29 mouse cellular contexts compared by ENCODE assay signal in the genomic region with DNA sequence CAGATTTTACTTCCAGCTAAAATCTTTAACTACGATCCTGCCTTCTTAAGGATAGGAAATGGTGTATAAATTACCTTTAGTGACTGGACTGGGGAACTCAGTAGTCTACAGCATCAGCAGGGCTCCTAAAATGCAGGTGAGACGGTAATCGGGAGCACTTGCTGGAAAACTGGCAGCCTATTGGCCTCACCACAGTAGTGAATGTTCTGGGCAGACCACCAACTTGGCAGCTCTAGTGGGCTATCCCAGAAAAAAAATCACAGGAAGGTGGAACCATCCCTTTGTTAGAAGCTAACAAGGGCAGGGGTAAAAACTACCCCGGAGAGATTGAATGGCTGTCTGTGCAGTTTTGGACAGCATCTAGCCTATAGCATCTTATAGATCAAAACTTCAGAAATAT.
DNase-seq lines count a peak whose midpoint lies in the region; ATAC-seq and TF ChIP-seq lines count a peak whose summit lies in the region.
"Had no signal": no experiment of that assay in that cellular context is flagged by ENCODE, and none has a peak within 500 bp of the region (broad histone marks: within the 10 kb centered on the region; RNA-seq: fewer than 3 reads in every experiment).

No protein-coding gene starts in this region.

- no peaks in the 10 kb centered on the region for H3K27me3 ChIP-seq in heart, embryonic 12.5 days (replicated peaks)
- no peaks in the 10 kb centered on the region for H3K27me3 ChIP-seq in midbrain, postnatal 0 days (ENCODE audit: insufficient read depth, low read length)
- no peaks in the 10 kb centered on the region for H3K27me3 ChIP-seq in midbrain, embryonic 10.5 days (ENCODE audit: low read depth, poor library complexity, severe bottlenecking)
- H3K27me3 ChIP-seq: embryonic facial prominence, embryonic 13.5 days; forebrain, embryonic 12.5 days; heart, embryonic 13.5 days; hindbrain, embryonic 12.5 days; hindbrain, embryonic 15.5 days; intestine, embryonic 15.5 days had no signal

- peak; percentile 77 to 79 for DNase-seq in cerebellum, postnatal 10 days
- no peak for DNase-seq in cerebellum, adult 11 months
- DNase-seq in gastrocnemius, adult 18-20 months (ENCODE audit: low spot score), result peak; percentile 36
- no peak for DNase-seq in gastrocnemius, postnatal 4 days (ENCODE audit: low spot score in 2 of 2)
- DNase-seq in heart, adult 11 months, result peak; percentile 31
- peak; percentile 14 for DNase-seq in midbrain, postnatal 0 days (ENCODE audit: low spot score)
- DNase-seq in midbrain, embryonic 10.5 days (ENCODE audit: low spot score), result no peak
- DNase-seq: adrenal gland, postnatal 10 days; adrenal gland, postnatal 36 days; cerebellum, adult 18-20 months; cerebellum, adult 9-10 months; cerebellum, postnatal 36 days; embryo, embryonic 11 days; forebrain, postnatal 0 days; heart, adult 18-20 months; heart, postnatal 14 days; heart, postnatal 4 days; kidney, adult 11 months; kidney, adult 8-10 months had no signal

- 88% methylated on average over 4 of the region's 4 CpGs for WGBS in heart, embryonic 12.5 days
- WGBS in midbrain, postnatal 0 days, result 82% methylated on average over 4 of the region's 4 CpGs
- WGBS in midbrain, embryonic 10.5 days, result 92% methylated on average over 4 of the region's 4 CpGs

- H3K4me2 ChIP-seq in heart, embryonic 12.5 days, result no peak overlapping the region
- H3K4me2 ChIP-seq in midbrain, postnatal 0 days (ENCODE audit: low read depth, low read length, poor library complexity, severe bottlenecking), result no peak overlapping the region
- H3K4me2 ChIP-seq: embryonic facial prominence, embryonic 13.5 days; forebrain, embryonic 12.5 days; heart, embryonic 13.5 days; hindbrain, embryonic 12.5 days; hindbrain, embryonic 15.5 days; intestine, embryonic 15.5 days had no signal

- no peak for TF ChIP-seq CTCF in midbrain, postnatal 0 days (IDR thresholded peaks at IDR 0.05)

- H3K36me3 ChIP-seq in heart, embryonic 12.5 days, result no peaks in the 10 kb centered on the region
- H3K36me3 ChIP-seq in midbrain, postnatal 0 days (ENCODE audit: insufficient read depth, low read length), result no peaks in the 10 kb centered on the region
- no peaks in the 10 kb centered on the region for H3K36me3 ChIP-seq in midbrain, embryonic 10.5 days
- H3K36me3 ChIP-seq: embryonic facial prominence, embryonic 10.5 days; embryonic facial prominence, embryonic 13.5 days; forebrain, embryonic 12.5 days; heart, embryonic 13.5 days; hindbrain, embryonic 12.5 days; hindbrain, embryonic 15.5 days; intestine, embryonic 15.5 days had no signal

- H3K27ac ChIP-seq in heart, embryonic 12.5 days (ENCODE audit: poor library complexity, severe bottlenecking), result no peak overlapping the region
- no peak overlapping the region for H3K27ac ChIP-seq in midbrain, postnatal 0 days (ENCODE audit: low read depth, low read length)
- H3K27ac ChIP-seq in midbrain, embryonic 10.5 days (replicated peaks), result no peak overlapping the region
- H3K27ac ChIP-seq: embryonic facial prominence, embryonic 10.5 days; embryonic facial prominence, embryonic 13.5 days; forebrain, embryonic 12.5 days; heart, embryonic 13.5 days; hindbrain, embryonic 12.5 days; hindbrain, embryonic 15.5 days; intestine, embryonic 15.5 days had no signal

- H3K4me1 ChIP-seq in heart, embryonic 12.5 days (replicated peaks), result no peaks in the 10 kb centered on the region
- no peaks in the 10 kb centered on the region for H3K4me1 ChIP-seq in midbrain, postnatal 0 days (ENCODE audit: insufficient read depth, low read length)
- H3K4me1 ChIP-seq in midbrain, embryonic 10.5 days, result no peaks in the 10 kb centered on the region
- H3K4me1 ChIP-seq: embryonic facial prominence, embryonic 10.5 days; embryonic facial prominence, embryonic 13.5 days; forebrain, embryonic 12.5 days; heart, embryonic 13.5 days; hindbrain, embryonic 12.5 days; hindbrain, embryonic 15.5 days; intestine, embryonic 15.5 days had no signal

- H3K4me3 ChIP-seq in heart, embryonic 12.5 days, result no peak overlapping the region
- no peak overlapping the region for H3K4me3 ChIP-seq in midbrain, postnatal 0 days (ENCODE audit: low read depth, low read length)
- no peak overlapping the region for H3K4me3 ChIP-seq in midbrain, embryonic 10.5 days
- H3K4me3 ChIP-seq: embryonic facial prominence, embryonic 10.5 days; embryonic facial prominence, embryonic 13.5 days; erythroblast, embryonic 14.5 days; forebrain, embryonic 12.5 days; heart, embryonic 13.5 days; hindbrain, embryonic 12.5 days; hindbrain, embryonic 15.5 days; intestine, embryonic 15.5 days had no signal

- no peak overlapping the region for H3K9ac ChIP-seq in heart, embryonic 12.5 days
- H3K9ac ChIP-seq in midbrain, postnatal 0 days (replicated peaks; ENCODE audit: low read length, poor library complexity, severe bottlenecking), result no peak overlapping the region
- H3K9ac ChIP-seq: embryonic facial prominence, embryonic 13.5 days; forebrain, embryonic 12.5 days; forebrain, postnatal 0 days; heart, embryonic 13.5 days; hindbrain, embryonic 12.5 days; hindbrain, embryonic 15.5 days; intestine, embryonic 15.5 days had no signal

- ATAC-seq in heart, embryonic 12.5 days (ENCODE audit: insufficient number of reproducible peaks, low FRiP score), result no peak
- no peak for ATAC-seq in midbrain, postnatal 0 days (ENCODE audit: low FRiP score)
- ATAC-seq: activated CD4-positive, CD25-positive, alpha-beta regulatory T cell, adult 4 months; forebrain, postnatal 0 days; intestine, embryonic 15.5 days had no signal

- H3K9me3 ChIP-seq in heart, embryonic 12.5 days (replicated peaks), result no peaks in the 10 kb centered on the region
- no peaks in the 10 kb centered on the region for H3K9me3 ChIP-seq in midbrain, postnatal 0 days (ENCODE audit: low read length)
- no peaks in the 10 kb centered on the region for H3K9me3 ChIP-seq in midbrain, embryonic 10.5 days (replicated peaks)
- H3K9me3 ChIP-seq: embryonic facial prominence, embryonic 10.5 days; embryonic facial prominence, embryonic 13.5 days; forebrain, embryonic 12.5 days; heart, embryonic 13.5 days; hindbrain, embryonic 12.5 days; hindbrain, embryonic 15.5 days; intestine, embryonic 15.5 days had no signal

Comparison
In these comparisons a context has a peak if more than half of its experiments do, and no peak if none do; other contexts are left out.
1. DNase-seq: peak in cerebellum, postnatal 10 days (2 of 2), gastrocnemius, adult 18-20 months (single experiment), heart, adult 11 months (single experiment) and midbrain, postnatal 0 days (single experiment); none in cerebellum, adult 11 months (single experiment), gastrocnemius, postnatal 4 days (0 of 2) and midbrain, embryonic 10.5 days (single experiment).